Mouse (Mus musculus) heart, embryonic 10.5 days (tissue): ENCODE measurements at regions not wholly inside any gene's neighbourhood (a gene's known extent, or its start where the extent isn't known, plus 50 kb on each side); places are given as distances from the start of the nearest gene placed in this dataset.

ENCODE experiments used
- DNase-seq: peaks from one replicate; pipeline ENCODE4 v3.0.0-alpha.2; 2017; ENCODE audit warnings: low spot score
- H3K27ac ChIP-seq: fragments of 300-500 bp; sonication (generic); 2 replicates; pipeline ENCODE4 v1.5.1; 2016; ENCODE audit warnings: mild to moderate bottlenecking
- H3K27me3 ChIP-seq: fragments of 300-500 bp; sonication (generic); 2 replicates; pipeline ENCODE4 v1.6.1; 2016; ENCODE audit warnings: mild to moderate bottlenecking; ENCODE audit not compliant: poor library complexity, insufficient read depth, severe bottlenecking
- H3K36me3 ChIP-seq: fragments of 300-500 bp; sonication (generic); 2 replicates; pipeline ENCODE4 v1.6.1; 2016; ENCODE audit warnings: mild to moderate bottlenecking, moderate library complexity
- H3K4me1 ChIP-seq: fragments of 300-500 bp; sonication (generic); 2 replicates; pipeline ENCODE4 v1.6.1; 2016; ENCODE audit warnings: mild to moderate bottlenecking
- H3K4me3 ChIP-seq: fragments of 300-500 bp; sonication (generic); 2 replicates; pipeline ENCODE4 v1.5.1; 2016; ENCODE audit warnings: mild to moderate bottlenecking, moderate library complexity
- H3K9me3 ChIP-seq: fragments of 300-500 bp; sonication (generic); 2 replicates; pipeline ENCODE4 v1.6.1; 2016; ENCODE audit warnings: mild to moderate bottlenecking, moderate library complexity
- WGBS: fragments of 180-500 bp; shearing (Covaris S2); methylation state at CpG from one replicate; pipeline ENCODE4 v1.1.7; 2016; 5-methylcytosine and 5-hydroxymethylcytosine counted together

DNA sequence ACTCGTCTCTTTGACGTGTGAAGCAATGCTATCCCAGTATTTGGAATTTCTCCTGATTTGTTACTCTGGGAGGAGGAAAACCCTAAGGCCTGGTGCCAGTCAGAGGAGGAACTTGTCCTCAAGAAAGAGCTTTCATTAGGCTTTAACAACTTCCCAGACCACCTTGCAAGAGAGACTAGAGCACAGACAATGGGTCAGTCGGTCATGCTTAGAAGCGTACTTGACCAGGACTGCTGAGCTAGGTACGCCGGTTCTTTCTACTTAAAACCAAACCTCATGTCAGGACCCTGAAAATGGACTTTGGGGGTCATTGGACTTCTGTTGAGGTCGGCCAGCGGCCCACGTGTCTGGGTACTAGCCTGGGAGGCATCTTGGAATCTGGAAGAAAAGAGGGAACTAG is 110.8 kb upstream of the Cdc42ep3 start:
- Histone ChIP-seq H3K27ac (no peak overlapping the region), H3K4me1 (0 out of 2 replicates have a peak, but pooled peaks cover 3% of the 10 kb centered on the region), H3K9me3 (no peaks in the 10 kb centered on the region), H3K4me3 (no peak overlapping the region), H3K36me3 (no peaks in the 10 kb centered on the region), H3K27me3 (no peaks in the 10 kb centered on the region; the same call in 1 of the 2 replicates)
- no peak for DNase-seq
- WGBS, result 90% methylated on average over 9 of the region's 9 CpGs

DNA sequence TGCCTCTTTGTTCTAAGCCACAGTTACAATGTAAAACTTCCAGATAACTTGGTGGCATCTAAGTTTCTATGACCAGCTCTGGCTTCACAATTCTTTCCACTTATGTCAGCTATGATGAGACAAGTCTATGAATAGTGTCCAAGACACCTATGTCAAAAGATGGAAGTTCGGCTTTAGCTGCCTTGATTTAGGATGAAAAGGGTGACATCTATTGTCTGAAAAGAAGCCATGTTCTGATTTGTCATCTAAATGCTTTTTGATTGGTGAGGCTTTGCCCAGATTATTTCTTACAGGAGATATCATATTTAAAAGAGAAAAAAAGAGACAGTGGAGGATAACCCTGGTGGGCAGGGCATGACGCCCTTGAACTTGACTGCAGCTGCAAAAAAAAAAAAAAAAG is 116.7 kb upstream of the Cdc42ep3 start:
- H3K9me3 ChIP-seq, result no peaks in the 10 kb centered on the region
- WGBS, result 71% methylated on average over 2 of the region's 2 CpGs

DNA sequence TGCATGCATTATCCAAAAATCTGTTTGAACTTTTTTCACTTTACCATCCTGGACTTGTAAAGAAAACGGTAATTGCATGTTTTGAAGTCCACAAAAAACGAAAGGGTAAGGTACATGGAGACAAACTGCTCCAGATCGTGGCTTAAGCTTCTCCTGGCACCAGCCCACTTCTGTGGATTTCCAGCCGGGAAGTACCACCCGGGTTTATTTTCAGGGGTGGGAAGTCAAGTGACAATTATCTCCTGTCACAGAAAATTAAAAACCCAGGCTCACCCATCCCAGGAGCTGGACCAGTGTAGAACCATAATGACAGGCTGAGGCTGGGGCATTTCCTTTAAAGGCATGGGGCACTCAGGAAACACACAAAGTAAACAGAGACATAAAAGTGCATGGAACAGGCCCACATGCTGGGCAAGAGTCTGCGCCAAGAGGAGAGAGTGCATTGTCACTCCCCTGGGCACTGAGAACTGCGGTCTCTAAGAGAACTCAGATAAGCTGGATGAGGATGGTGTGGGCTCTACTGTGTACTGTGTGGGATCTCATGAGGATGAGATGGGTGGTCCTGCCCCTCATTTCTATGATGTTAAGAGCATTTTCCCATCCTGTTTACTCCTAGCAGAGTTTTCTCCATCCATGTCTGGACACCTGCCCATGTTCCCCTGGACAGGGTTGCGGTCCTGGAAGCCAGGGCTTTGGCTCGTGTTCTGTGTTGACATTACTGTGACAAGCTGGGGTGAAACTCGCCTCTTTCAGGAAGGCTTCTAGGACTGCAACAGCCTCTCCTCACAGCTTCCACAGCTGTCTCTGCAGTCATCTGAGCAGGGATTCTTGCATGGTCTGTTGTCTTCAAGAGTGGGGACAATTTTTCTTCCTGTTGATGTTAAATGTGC is 117.5 kb upstream of the Cdc42ep3 start:
- no peak for DNase-seq
- Histone ChIP-seq H3K27me3 (no peaks in the 10 kb centered on the region), H3K36me3 (no peaks in the 10 kb centered on the region), H3K4me3 (no peak overlapping the region), H3K4me1 (peaks cover 4% of the 10 kb centered on the region; the same call in 1 of the 2 replicates), H3K27ac (0 out of 2 replicates have a peak overlapping the region, but pooled peaks have one; percentile 10), H3K9me3 (no peaks in the 10 kb centered on the region)
- WGBS, result 53% methylated on average over 10 of the region's 10 CpGs

More for the DNA sequence above, 116.7 kb upstream of the Cdc42ep3 start:
- DNase-seq, result no peak
- H3K4me1 ChIP-seq, result peaks cover 4% of the 10 kb centered on the region; the same call in 1 of the 2 replicates
- H3K27me3 ChIP-seq, result no peaks in the 10 kb centered on the region
- H3K4me3 ChIP-seq, result no peak overlapping the region
- H3K36me3 ChIP-seq, result no peaks in the 10 kb centered on the region
- no peak overlapping the region for H3K27ac ChIP-seq

DNA sequence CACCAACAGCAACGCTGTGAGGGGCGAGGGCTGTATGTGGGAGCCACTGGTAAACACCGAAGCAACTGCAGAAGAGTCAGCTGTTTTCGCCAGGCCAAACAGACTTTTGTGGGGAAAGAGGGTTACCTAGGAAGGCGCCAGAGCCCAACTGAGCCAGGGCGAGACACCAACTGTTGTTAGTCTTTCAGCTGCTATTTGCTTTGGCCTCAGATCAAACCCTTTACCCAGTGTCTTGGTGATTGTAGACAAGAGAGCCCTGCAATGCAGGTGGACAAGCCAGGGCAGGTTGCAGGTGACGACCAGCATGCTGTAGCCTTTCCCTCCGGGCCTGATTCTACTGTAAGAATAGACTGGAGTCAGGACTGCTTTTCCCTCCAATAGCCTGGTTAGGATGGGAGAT is 121.8 kb upstream of the Cdc42ep3 start:
- DNase-seq, result no peak
- 79% methylated on average over 8 of the region's 8 CpGs for WGBS
- no peak overlapping the region for H3K27ac ChIP-seq
- H3K27me3 ChIP-seq, result no peaks in the 10 kb centered on the region
- peaks cover 8% of the 10 kb centered on the region; the same call in 1 of the 2 replicates for H3K4me1 ChIP-seq
- no peaks in the 10 kb centered on the region for H3K36me3 ChIP-seq
- no peaks in the 10 kb centered on the region for H3K9me3 ChIP-seq
- no peak overlapping the region for H3K4me3 ChIP-seq

DNA sequence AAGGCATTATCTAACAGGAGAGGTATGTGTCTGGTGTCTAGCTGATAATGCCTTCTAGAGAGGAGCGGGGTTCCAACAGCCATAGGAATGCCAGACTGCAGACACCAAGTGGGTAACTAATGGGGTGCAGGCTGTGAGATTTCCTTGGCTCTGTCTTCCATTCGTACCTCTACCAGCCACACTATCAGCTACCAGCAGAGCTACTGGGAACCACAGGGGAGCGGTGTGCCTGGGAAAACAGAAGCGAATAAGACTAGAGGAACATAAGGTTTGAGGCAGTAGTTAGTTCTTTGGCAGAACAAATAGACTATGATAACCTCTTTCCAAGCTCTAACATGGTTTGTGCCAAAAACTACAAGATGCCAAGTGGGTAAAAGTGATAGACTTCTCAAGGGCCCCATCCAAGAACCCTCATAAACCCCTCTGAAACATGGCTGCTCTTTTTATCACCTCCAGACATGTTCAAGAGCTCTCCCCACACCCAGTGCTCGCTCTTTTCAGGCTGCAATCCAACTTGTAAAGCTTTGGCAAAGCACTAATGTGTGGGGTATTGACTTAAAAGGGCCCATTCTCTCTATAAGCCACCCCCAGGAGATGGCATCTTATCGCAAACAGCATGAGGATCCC is 126.3 kb upstream of the Cdc42ep3 start:
- Histone ChIP-seq H3K27me3 (no peaks in the 10 kb centered on the region), H3K27ac (no peak overlapping the region), H3K4me3 (no peak overlapping the region)

DNA sequence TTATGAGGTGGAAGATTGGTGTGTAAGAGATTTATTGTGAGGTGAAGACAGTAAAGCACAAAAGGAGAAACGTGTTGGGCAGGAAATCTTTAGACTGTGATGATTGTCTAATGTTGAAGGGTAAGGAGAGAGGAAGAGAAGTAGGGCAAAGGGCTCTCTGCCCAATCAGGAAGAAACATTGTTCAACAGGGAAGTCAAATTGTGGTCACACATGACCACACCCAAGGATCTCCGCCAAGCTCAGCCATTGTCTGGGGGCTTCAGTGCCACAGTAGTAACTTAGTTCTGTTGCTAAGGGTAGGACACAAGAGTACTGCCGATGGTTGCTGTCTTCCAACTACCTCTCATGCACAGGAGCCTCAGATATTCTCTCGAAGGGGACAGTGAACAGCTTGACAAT is 127.0 kb upstream of the Cdc42ep3 start:
- no peak overlapping the region for H3K27ac ChIP-seq
- DNase-seq, result no peak
- H3K9me3 ChIP-seq, result no peaks in the 10 kb centered on the region
- no peaks in the 10 kb centered on the region for H3K36me3 ChIP-seq
- H3K4me3 ChIP-seq, result no peak overlapping the region
- no peaks in the 10 kb centered on the region for H3K27me3 ChIP-seq
- 76% methylated on average over 4 of the region's 4 CpGs for WGBS
- peaks cover 4% of the 10 kb centered on the region; the same call in 1 of the 2 replicates for H3K4me1 ChIP-seq

More for the DNA sequence above, 126.3 kb upstream of the Cdc42ep3 start:
- no peaks in the 10 kb centered on the region for H3K36me3 ChIP-seq
- no peak for DNase-seq
- WGBS, result 58% methylated on average over 6 of the region's 6 CpGs
- no peaks in the 10 kb centered on the region for H3K9me3 ChIP-seq
- peaks cover 4% of the 10 kb centered on the region; the same call in 1 of the 2 replicates for H3K4me1 ChIP-seq

DNA sequence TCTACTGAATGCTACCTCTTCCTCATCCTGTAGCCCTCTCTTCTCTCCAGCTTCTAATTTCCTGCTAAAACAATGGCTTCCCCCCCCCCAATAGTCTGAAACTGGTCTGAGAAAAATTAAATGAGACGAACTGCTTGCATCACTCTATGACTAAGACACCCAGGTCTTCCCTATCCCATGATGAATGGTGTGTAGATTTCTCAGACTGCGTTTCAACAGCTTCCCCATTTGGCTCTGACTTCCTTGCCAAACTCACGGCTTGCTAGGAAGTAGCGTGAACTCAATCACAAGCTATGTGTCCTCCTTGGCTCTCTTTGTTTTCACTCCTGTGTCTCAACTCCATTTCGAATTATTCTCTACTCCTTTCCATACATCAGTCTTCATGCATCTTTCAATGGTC is 126.4 kb upstream of the Rmdn2 start:
- 82% methylated on average over 5 of the region's 5 CpGs for WGBS
- H3K4me1 ChIP-seq, result peaks cover 4% of the 10 kb centered on the region; the same call in 1 of the 2 replicates
- H3K27ac ChIP-seq, result no peak overlapping the region
- no peaks in the 10 kb centered on the region for H3K27me3 ChIP-seq
- H3K4me3 ChIP-seq, result no peak overlapping the region
- DNase-seq, result no peak
- H3K36me3 ChIP-seq, result no peaks in the 10 kb centered on the region
- no peaks in the 10 kb centered on the region for H3K9me3 ChIP-seq

DNA sequence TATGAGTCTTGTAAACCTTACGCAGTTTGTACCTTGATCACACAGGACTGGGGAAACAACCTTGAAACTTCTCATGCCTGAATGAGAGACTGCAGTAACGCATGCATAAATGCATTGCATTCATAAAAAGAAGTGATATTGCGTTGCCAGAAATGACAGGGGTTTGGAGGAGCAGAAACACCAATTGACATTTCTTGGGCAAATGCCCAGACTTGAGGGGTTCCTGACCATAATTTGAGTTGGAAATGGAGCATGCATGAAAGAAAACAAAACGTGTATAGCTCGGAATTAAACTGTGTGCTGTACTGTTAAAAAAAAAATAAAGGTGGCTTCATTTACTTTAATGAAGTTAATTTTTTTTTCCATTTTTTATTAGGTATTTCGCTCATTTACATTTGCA is 122.4 kb upstream of the Rmdn2 start:
- no peaks in the 10 kb centered on the region for H3K9me3 ChIP-seq
- H3K36me3 ChIP-seq, result no peaks in the 10 kb centered on the region
- H3K27ac ChIP-seq, result no peak overlapping the region
- no peak overlapping the region for H3K4me3 ChIP-seq
- DNase-seq, result no peak
- WGBS, result 82% methylated on average over 6 of the region's 6 CpGs
- H3K27me3 ChIP-seq, result no peaks in the 10 kb centered on the region
- no peaks in the 10 kb centered on the region for H3K4me1 ChIP-seq

DNA sequence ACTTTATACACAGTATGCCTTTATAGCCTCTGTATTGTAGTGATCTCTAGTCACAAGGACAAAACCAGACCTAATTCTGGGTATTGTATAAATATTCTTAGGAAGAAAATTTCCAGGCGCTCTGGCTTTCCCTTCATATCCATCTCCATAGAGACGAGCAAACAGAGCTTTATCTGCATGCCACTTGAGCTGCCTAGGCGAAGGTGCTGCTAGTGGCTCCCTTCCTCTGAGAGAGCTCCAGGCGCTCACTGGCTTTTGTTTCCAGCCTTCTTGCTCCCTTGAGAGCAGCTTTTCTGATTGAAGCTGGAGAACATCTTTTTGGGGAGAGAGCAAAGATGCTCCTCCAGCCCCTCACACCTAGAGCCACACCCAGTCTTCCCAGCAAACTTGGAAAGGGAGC is 114.0 kb upstream of the Rmdn2 start:
- 29% methylated on average over 4 of the region's 4 CpGs for WGBS
- Histone ChIP-seq H3K9me3 (no peaks in the 10 kb centered on the region), H3K27ac (0 out of 2 replicates have a peak overlapping the region, but pooled peaks have one; percentile 3), H3K4me1 (peaks cover 11% of the 10 kb centered on the region; the same call in 1 of the 2 replicates), H3K4me3 (no peak overlapping the region), H3K36me3 (no peaks in the 10 kb centered on the region), H3K27me3 (no peaks in the 10 kb centered on the region)
- peak; percentile 78 for DNase-seq

DNA sequence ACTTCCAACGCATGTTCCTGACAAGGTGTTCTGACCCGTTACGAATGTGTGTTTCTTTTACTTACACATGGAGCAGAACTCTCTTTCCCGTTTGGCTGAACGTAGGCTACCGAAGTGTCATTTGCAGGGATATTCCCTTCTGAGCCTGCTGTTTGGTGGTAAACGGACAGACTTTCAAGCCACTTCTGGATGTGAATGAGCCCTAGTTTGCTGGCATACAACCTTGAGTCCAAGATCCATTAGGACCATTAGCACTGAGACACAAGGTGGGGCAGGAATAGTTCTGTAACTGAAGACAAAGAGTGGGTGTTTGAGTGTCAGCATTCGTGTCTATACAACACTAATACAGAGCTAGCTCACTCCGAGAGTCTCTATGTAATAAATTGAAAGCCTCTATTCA is 113.3 kb upstream of the Rmdn2 start:
- WGBS, result 93% methylated on average over 9 of the region's 9 CpGs
- Histone ChIP-seq H3K27me3 (no peaks in the 10 kb centered on the region), H3K4me1 (peaks cover 11% of the 10 kb centered on the region; the same call in 1 of the 2 replicates), H3K4me3 (no peak overlapping the region), H3K36me3 (no peaks in the 10 kb centered on the region), H3K27ac (0 out of 2 replicates have a peak overlapping the region, but pooled peaks have one; percentile 3), H3K9me3 (no peaks in the 10 kb centered on the region)
- peak; percentile 67 for DNase-seq

DNA sequence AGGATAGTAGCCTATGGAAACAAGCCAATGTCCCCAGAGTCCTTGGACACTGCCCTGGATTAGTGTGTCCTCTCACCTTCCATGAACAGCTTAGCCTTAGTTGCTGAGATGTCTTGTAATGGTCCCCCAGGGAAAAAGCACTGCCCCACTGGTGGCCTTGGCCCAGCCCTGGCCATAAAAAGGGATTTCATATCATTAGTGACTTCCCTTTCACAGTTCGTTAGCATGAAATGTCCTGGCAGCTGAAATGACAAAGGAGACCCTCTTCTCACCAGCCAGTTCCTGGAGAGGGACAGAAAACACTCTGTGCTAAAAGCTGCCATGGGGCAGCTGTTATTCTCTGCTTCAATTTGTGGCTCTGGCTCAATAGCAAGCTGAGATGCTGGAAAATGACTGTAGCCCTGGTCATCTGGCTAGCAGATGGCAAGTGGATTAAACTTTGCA is 110.6 kb upstream of the Rmdn2 start:
- Histone ChIP-seq H3K9me3 (no peaks in the 10 kb centered on the region), H3K36me3 (no peaks in the 10 kb centered on the region), H3K27me3 (no peaks in the 10 kb centered on the region), H3K4me3 (no peak overlapping the region), H3K27ac (no peak overlapping the region), H3K4me1 (peaks cover 11% of the 10 kb centered on the region; the same call in 1 of the 2 replicates)
- DNase-seq, result peak; percentile 36
- 67% methylated on average over 1 of the region's 1 CpGs for WGBS

DNA sequence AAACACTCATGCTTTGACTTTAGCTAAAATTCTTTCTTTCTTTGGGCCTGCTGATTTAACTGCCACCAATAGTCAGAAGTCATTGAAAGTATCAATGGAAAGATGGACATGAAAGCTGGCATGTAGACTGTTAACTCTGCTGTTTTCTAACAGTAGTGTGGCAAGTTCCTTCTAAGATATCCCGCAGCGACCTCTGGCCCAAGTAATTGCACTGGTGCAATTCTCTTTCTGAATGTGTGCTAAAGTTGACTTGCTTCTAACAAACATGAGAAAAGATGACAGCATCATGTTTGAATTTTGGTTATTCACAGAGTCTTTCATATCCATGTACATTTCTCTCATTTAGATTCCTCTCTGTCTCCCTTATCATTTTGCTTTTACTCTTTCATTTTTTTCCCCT is 109.7 kb upstream of the Rmdn2 start:
- Histone ChIP-seq H3K4me1 (peaks cover 11% of the 10 kb centered on the region; the same call in 1 of the 2 replicates), H3K4me3 (no peak overlapping the region), H3K36me3 (no peaks in the 10 kb centered on the region), H3K27me3 (no peaks in the 10 kb centered on the region), H3K9me3 (no peaks in the 10 kb centered on the region), H3K27ac (no peak overlapping the region)
- 86% methylated on average over 2 of the region's 2 CpGs for WGBS
- no peak for DNase-seq

DNA sequence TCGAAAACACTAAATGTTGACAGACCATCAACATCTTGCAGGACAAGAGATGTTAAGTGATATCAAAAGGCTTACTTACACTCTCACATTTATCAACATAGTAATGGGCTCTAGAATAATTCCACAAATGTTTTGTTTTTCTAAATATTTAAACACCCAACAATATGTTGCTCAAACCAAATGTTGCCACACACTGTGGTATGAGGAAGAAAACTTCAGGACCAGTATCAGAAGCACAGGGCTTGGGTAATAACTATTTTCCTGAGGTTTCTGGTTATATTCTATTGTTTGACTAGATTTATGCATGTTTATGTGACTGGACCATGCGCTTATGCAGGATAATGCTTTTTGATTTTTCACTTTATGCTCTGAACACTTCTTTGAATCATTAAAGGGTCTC is 108.6 kb upstream of the Rmdn2 start:
- no peak for DNase-seq
- Histone ChIP-seq H3K27me3 (no peaks in the 10 kb centered on the region), H3K36me3 (no peaks in the 10 kb centered on the region), H3K27ac (no peak overlapping the region), H3K4me1 (0 out of 2 replicates have a peak, but pooled peaks cover under 1% of the 10 kb centered on the region), H3K4me3 (no peak overlapping the region), H3K9me3 (no peaks in the 10 kb centered on the region)
- 83% methylated on average over 2 of the region's 2 CpGs for WGBS
